Mouse (Mus musculus) liver, adult 2 months (tissue): ENCODE results near the gene 4930564D02Rik.

Experiments used
- CTCF ChIP-seq: fragments of 200-500 bp; IDR thresholded peaks from 2 replicates; pipeline ENCODE4 v1.5.1; 2011; ENCODE audit warnings: low read depth, low read length, control low read depth
- POLR2A ChIP-seq: fragments of 200-500 bp; IDR thresholded peaks from 2 replicates; pipeline ENCODE4 v1.6.1; 2011; ENCODE audit warnings: low read length, control low read depth; ENCODE audit not compliant: insufficient read depth; ENCODE audit errors: extremely low read depth

DNA sequence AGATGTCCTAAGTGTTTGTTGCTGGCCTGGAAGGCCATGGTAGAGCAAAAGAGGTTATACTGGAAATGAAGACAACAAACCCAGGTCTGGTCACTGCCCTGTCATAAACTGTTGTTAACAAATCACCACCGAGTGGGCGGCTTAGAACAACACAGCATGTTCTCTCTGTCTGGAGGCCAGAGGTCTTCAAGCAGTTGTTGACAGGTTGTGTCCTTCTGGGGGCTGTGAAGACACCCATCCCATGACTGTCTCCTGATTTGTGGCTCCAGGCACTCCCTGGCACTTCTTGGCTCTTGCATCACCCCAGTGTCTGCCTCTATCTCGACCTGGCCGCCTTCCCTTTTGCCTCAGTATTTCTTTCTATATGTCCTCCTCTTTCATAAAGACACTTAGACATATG, 11.0 kb upstream of the 4930564D02Rik start:
- TF ChIP-seq POLR2A = no peak
- no peak for TF ChIP-seq CTCF
